Mouse (Mus musculus) right cerebral cortex, postnatal 10 days (tissue): Measurements from ENCODE around the gene Alkbh1.

ENCODE experiments used
- DNase-seq, 2 experiments: peaks; one replicate each; pipeline ENCODE4 v3.0.0; 2021; ENCODE audit warnings: low spot score in 2 of 2

Alkbh1 gene

DNA sequence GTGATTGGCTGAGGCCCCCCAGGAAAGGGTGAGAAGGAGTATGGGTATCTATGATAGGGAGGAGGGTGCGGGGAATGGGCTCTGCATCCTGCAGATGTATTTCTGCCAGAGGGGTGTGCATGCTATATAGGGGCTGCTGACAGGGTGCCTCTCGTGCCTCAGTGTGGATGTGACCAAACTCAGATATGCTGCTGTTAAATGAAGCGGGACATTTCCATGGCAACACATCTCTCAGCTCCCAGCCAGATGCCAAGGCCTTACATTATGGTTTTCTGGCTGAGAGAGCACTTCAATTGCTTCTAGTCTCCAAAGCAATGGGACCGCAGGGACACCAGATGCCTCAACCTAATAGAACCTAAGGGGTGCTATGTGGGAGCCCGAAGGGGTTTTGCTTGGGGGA, 24.9 kb downstream of the Alkbh1 start:
- DNase-seq, result peak; percentile 48 to 72

DNA sequence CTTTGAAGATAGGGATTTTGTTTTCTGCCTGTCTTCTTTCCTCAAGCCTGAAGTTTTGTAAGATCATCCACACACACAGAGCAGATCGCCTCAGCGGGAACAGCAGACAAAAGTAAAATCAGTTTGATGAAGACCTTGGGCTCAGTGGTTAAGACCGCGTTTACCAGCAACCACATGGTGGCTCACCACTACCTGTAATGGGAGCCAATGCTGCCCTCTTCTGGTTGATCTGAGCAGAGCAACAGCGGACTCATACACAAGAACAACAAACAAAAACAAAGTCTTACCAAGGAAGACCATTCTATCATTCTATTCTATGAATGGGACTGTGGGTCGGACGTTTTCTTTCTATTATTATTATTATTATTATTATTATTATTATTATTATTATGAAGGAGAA, 27.1 kb downstream of the Alkbh1 start:
- peak; percentile 35 to 57 for DNase-seq

- DNase-seq, result no peak
These were observed 28.5 kb downstream of the Alkbh1 start for GRCm38 (mm10) chr12:87415358-87415757.

DNA sequence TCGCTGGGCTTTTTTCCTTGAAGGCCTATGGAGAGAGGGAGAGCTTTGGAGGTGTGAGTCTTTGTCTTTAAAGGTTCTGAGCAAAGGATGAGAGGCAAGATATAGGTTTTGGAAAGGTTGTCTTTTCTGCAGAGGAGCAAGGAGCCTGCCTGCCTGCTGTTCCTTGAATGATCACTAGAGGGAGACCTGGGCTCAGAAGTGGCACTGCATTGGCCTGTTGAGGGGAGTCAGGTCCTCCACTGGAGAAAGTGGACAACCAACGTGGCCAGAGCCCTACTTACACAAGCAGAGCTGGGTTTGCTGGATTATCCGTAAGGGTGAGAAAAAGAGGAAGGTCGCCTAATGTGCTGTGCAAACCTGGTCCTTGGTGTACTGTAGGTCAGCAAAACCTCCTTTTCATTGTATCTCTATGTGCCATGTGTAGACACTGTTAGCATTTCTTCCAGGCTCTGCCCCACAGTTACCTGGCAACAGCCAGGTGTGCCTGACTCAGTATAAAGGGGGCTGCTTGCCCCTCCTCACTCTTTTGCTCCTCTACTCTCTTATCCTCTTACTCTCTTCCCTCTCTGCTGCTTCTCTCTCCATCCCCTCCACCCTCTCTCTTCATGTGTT, 30.5 kb downstream of the Alkbh1 start:
- DNase-seq, result peak; percentile 65 to 80

GRCm38 (mm10) chr12:87410999-87411398, 32.8 kb downstream of the Alkbh1 start:
- no peak for DNase-seq

DNA sequence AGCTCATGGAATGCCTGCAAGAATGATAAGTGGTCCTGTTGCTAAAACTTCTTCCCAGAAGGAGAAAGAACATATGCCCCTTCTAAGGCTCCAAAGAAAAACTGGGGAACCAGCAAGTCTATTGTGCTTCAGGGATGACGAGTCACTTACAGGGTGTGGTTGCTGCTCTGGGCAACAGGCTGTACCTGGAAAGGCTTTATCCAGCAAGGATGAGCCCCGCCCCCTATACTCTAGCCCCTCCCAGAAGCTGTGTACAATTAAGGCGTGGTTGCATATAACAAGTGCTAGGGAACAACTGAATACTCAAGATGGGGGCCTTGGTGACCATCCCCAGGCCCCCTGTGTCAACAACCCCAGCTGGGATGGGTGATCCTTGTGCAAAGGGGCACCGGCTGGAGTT, 34.7 kb downstream of the Alkbh1 start:
- DNase-seq, result no peak

DNA sequence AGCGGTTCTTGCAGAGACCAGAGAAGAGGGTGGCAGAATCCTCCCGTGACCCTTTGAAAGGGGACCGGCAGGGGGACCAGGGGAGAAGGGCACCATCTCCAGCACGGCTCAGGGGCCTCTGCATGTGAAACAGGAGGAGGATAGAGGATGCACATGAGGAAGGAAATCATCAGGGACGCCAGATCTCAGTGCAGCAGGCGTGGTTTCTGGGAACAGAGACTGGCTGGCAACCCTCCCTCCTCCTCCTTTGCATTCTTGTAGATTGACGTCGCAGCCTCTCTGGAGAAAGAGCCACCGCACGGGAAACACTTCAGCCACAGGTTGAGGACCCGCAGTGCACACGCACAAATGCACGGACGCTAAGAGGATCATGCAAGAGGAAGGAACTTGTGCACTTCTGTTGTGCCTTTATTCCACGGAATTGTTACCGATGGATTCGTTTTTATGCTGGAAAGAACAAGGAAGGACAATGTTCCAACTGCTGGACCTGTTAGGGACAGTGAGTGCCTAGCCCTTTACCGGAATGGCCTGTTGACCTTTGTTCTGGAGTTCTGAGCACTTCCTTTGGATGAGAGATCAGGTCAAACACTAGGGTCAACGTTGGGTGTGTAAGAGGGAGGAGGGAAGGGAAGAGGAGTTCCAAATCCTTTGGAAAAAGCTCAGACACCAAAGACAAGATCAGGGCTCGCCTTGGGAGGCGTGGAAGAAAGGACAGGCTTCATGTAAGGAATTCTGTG, 35.8 kb downstream of the Alkbh1 start:
- peak in 1 of 2 experiments; percentile 32 for DNase-seq

DNA sequence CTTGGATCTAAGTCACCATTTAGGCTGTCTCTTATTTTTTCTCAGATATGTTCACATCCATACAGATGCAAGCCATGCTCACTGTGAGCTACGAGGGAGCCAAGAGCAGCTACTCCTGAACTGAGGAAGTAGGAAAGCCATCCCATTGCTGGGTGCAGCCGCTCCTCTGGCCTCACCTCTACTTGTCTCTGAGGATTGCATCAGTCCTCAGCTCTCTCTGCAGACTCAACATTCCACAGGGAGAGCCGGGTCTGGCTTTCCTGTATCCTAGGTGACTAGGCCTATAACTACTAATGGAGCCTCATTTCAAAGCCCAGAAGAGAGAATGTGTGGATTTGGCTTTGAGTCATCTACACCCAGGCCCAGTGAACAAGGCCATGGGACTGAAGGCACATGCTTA, 38.1 kb downstream of the Alkbh1 start:
- DNase-seq, result no peak

- DNase-seq, result no peak
These were observed 38.7 kb downstream of the Alkbh1 start for GRCm38 (mm10) chr12:87405165-87405564.

GRCm38 (mm10) chr12:87401883-87402282, 41.9 kb downstream of the Alkbh1 start:
- DNase-seq, result no peak

DNA sequence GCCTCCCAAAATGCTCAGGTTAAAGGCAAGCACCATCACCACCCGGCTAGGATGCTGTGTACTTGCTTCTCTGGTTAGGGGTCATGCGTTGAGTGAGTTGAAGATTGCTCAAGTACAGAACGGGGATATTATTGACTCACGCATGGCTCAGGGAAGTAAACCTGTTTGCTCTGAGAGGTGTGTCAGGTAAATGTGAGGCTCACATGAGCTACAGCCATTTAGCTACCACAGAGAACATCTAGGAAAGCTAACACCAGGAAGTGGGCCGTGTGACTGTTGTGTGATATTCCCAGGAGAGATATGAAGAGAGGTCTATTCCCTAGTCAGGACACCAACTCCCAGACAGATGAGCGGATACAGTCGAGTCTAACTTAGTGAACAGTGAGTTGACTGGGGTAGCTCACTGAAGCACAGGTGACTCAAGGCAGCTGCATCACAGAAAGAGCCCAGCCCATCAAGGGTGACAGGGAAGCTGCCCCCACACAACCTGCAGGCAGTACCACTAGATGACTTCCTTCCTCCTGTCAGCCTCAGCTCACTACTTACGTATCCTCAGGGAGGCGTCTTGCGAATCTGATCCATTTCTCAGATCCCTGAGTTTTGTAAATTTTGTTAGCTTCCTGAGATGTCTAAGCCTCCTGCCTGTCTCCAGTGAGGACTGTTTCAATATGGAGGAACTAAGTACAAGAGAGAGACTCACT, 44.5 kb downstream of the Alkbh1 start:
- DNase-seq, result no peak

- DNase-seq, result no peak
These were observed 45.9 kb downstream of the Alkbh1 start for GRCm38 (mm10) chr12:87397811-87398417.

DNA sequence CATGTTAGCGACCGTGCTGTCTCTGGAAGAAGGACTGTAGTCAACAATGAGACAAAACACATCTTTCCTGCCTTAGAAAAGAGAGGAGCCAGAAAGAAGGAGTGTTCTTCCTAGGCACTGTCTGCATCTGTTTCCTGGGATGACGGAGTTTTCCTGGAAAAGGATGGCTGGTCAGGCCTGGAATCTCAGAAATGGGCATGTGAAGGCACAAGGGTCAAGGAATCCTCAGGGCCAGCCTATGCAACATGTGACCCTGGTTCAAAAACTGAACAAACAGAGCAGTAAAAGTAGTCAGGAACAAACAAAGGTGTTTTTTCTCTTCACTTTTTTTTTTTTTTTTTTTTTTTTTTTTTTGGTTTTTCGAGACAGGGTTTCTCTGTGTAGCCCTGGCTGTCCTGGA, 46.7 kb downstream of the Alkbh1 start:
- no peak for DNase-seq

- DNase-seq, result no peak
These were observed 49.5 kb downstream of the Alkbh1 start for GRCm38 (mm10) chr12:87394316-87394715.

DNA sequence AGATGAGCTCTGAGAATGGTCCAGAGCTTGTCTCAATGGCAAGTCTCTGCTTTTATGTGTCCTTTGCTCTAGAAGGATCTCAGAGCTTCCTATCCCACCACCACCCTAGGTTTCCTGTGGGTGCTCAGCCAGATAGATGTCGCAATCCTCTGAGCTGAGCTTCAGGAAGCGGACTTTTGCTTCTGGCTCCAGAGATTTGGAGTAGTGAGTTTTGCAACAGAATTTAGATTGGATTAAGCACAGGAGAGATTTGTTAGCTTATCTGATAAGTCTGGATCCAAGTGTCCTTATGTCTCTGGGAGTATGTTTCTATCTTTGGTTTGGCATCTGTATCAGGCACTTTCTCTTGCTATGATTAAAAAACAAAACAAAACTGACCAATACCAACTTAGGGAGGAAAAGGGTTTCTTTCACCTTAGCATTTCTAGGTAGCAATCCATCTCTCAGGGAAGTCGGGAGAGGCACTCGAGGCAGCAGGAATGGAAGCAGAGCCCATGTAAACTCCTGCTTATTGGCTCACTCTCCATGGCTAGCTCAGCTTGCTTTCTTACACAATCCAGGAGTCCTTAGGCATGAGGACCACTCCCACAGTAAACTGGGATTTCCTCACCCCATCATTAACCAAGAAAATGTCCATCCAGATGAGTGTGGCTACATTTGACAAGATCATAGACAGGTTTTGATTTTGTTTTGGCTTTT, 50.2 kb downstream of the Alkbh1 start:
- DNase-seq, result no peak

DNA sequence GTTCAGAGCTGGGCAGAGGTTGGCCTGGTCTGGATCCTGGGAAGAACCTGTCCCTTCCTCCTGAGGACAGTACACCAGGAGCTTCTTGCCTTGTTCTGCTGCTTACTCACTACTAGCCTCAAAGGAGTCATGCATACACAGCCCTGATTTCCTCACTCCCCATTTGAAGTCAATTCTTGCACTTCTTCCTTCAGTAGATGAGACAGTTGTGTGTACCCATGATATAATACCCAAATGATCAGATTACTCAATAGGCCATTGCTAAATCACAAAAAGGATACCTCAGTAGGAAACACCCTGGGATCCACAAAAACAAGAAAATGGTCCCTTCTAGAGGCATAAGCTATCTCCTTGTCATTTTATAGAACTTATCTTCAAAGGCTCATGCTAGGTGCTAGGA, 52.5 kb downstream of the Alkbh1 start:
- no peak for DNase-seq

DNA sequence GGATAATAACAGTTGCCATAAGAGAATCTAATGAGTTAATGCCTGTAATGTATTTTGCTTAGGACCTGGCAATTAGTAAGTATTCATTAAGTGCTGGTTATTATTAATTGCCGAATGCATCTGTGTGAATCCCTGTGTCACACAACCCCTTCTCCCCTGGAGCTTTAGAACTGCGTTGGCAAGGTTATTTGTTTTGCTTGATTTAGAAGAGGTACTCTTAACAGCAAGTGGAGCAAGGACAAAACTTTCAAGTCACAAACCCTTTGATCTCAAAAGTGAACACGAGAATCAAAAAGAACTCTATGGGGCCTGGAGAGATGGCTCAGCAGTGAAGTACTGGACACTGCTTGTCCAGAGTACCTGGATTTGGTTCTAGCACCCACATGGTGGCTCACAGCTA, 54.6 kb downstream of the Alkbh1 start:
- DNase-seq, result no peak

DNA sequence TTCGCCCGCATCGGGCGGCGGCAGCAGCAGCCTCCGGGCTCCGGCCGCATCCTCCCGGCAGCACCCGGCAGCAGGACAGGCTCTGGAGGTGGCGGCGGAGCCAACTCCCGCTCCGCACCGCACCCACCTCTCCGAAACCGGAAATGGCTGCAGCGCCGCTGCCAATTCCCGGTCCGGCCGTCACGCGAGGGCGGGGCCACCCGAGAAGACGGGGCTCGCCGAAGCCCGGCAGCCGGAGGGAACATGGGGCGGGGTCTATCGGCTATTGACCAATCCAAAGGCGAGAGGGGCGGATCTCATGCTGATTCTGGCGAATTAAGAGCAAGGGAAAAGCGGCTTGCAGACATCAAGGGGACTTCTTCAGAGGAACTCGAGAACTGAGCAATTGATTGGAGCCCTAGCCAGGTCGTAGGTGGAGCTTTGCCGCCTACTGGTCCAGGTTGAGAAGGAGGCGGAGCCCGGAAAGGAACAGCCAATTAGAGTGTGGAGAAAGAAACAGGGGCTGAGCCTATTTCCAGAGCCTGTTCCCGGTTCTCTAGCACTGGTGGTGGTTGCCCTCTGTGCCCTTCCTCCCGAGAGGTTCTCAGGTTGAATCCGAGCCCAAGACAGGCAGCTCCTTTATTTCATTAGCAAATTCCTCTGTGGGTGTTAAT, 55.6 kb downstream of the Alkbh1 start, which contains the start of gene Sptlc2:
Sptlc2 (minus strand) TSS at position 234 of the 653 bp plus-strand sequence.
- peak; percentile 99 to 100 for DNase-seq

GRCm38 (mm10) chr12:87387171-87388121, 56.4 kb downstream of the Alkbh1 start:
- DNase-seq, result peak; percentile 46 to 54

- no peak for DNase-seq
These were observed 58.8 kb downstream of the Alkbh1 start for GRCm38 (mm10) chr12:87385051-87385450.
